Mouse (Mus musculus): ENCODE data around the gene Ccdc190.

Ccdc190 gene

DNA sequence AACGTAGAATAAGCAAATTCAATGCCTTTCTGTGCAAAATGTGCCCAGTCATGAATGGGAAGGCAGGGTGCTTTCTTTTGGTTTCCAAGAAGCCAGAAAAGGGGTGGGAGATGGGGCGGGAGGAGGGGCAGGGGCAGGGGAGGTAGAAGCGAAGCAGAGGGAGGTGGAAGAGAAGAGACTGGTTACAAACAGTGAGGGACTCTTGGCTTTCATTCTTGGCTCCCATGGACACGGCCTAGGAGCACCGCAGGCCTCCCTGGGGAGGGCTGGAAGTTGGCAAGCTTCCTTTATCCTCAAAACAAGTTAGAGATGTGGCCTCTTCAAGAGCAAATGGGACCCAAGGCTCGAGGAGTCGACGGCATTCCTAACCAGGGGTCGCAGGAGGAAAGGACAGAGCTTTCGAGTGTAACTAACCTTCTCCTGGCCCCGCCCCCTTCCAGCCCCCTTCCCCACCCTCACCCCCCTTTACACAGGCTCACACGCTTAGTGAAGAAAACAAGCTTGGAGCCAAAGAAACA is at the start of gene Ccdc190:
Ccdc190 (plus strand) TSS at position 195 of the 518 bp plus-strand sequence.
- peak; percentile 23 for DNase-seq (ENCODE audit: low spot score)

DNA sequence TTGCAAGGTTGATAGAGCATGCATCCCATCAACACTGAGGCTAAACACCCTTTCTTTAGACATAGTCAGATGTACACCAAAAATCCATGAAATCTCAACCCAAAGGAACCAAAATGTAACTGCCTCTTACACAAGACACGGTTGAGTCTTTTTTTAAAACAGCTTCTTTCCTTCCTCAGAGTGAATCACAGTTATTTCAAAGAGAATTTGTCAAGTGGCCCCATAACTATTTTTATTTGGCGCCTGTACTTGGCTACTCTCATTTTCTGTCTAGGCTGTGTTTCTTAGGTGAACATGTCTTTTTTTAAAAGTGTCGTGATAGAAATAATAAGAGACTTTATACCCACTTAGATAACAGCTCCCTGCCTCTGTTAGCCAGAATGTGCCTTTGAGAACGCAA is 49.4 kb upstream of the Ccdc190 start:
- no peak for DNase-seq (ENCODE audit: low spot score)

DNA sequence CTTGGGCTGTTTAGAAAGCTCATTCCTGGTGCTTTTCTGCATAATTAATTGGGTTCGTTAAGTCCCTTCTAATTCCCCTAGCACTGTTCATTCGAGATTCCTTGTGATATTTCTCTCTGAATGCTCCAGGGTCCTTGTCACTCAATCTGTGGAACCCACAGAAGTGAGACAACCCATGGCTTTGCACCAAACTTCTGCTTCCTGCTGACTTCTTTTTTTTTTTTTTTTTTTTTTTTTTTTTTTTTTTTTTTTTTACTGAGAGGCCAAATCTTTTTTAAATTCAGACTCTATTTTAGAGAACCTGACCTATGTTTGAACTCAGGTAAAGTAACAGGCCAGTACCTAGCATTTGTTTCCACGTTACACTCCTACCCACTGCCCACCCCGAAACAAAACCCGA is 48.3 kb upstream of the Ccdc190 start:
- DNase-seq (ENCODE audit: low spot score), result no peak

DNA sequence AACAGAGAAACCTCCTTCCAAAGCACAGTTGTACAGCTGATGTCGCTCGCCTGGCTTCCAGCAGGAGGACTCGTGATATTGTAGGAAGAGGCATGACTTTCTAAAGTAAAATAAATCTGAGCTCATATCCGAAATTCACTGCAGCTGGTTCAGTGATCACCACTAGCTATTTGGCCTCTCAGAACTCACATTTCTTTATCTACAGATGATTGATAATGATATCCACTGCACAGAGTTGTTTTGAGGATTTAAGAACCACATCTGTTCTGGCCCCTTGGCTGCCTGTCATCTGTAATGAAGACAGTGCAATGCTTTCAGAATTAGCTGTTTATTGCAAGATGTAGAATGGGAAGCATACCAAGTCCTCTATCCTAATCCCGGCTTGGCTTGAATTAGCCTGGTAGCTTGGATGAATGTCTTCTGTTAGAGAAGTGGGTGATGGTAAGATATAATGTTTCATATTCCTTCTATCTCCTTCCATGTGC is 45.3 kb upstream of the Ccdc190 start:
- no peak for DNase-seq (ENCODE audit: low spot score)

DNA sequence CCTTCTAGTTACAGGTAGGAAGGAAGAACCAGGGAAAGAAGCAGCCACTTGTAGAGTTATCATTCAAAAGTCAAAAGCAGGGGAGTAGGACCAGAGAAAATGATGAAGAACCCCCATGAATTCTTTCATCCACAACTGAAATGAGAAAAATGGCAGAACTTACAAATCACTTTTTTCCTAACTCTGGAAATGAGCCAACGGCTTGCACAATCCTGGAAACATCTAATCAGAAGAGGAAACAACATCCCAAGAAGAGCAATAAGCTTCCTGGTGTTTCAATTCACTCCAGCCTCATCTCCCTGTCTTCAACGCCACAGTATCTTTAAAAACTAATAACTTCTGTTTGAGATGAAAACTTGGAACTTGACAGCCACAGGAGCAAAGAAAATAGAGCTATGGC is 39.2 kb upstream of the Ccdc190 start:
- no peak for DNase-seq (ENCODE audit: low spot score)

DNA sequence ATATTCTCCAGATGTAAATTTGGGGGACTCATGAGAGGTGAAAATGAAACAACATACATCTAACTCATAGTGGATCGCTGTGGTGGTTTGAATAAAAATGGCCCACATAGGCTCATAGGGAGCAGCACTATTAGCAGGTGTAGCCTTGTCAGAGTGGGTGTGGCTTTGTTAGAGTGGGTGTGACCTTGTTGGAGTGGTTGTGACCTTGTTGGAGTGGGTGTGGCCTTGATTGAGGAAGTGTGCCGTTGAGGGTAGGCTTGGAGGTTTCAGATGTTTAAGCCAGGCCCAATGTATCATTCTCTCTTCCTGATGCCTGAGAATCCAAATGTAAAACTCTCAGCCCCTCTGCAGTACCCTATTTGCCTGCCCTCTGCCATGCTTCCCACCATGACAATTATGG is 34.5 kb upstream of the Ccdc190 start:
- DNase-seq (ENCODE audit: low spot score), result no peak

DNA sequence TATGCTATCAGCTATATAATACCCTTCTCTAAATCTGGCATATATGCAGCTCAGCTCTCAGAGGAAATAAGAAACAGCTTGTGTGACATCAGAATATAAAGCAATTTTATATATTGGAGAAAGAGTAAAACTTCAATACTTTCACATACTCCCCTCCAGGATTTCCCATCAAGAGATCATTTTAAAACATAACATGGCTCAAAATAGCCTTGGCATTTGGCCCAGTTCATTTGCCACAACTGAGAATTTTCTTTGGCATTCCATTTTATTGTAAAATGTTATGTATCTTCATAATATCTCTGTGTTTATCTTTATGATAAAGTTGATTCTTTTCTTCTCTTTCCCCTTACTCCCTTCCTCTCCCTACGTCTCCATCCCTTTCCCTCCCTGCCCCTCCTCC is 32.8 kb upstream of the Ccdc190 start:
- no peak for DNase-seq (ENCODE audit: low spot score)

DNA sequence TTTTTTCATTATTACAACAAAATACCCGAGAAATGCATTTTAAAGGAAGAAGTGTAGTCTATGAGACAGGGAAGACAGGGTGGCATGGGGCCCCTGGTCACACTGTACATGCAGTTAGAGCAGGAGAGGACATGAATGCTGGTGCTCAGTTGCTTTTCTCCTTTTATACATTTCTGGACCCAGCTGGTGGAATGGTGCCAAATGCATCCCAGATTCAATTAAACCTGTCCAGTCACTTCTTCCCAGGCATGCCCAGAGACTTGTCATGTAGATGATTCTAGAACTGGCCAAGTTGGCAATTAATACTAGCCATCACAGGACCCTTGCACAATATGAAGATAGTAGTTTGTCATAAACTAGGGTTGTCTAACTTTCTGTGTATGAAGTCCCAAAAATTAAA is 30.5 kb upstream of the Ccdc190 start:
- no peak for DNase-seq (ENCODE audit: low spot score)

DNA sequence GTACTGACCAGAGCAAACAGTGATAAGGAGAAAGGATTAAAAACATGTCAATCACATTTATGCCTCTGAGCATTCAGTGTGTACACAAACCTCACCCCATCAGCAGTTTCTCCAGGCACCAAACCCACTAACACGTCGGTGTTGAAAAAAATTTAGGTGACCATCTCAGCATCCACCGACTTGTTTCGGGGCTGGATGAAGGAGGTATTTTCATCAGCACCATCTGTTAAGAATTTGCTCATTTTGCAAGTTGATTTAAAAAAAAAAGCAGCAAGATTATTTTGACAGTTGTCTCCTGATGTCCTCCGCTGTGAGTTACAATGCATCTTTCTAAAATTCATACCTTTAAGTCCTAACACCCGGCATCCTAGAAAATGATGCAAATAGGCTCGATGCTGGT is 29.8 kb upstream of the Ccdc190 start:
- no peak for DNase-seq (ENCODE audit: low spot score)

DNA sequence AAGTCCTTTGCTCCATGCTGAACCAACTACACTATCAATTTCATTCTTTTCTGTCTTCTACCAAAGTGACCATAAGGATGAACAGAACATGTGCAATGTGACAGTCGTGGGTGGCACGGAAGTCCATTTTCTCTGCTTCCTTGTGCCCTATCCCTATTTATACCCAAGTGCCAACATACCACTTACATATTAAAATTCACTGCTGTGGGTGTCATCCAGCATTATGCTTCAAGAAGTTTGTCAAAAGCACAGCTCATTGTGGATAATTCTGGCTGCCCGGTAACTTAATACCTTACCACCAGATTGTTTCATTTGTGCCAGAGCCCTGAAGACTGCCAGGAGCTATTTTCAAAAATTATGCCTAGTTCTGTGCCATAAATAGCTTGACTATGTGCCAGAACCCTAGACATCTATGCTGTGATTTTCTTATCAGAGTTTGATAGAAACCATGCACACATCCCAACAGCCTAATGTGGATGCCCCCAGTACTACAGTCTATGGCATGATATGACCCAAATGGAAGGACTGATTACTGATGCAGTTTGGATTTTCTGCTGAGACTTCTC is 27.6 kb upstream of the Ccdc190 start:
- DNase-seq (ENCODE audit: low spot score), result no peak

DNA sequence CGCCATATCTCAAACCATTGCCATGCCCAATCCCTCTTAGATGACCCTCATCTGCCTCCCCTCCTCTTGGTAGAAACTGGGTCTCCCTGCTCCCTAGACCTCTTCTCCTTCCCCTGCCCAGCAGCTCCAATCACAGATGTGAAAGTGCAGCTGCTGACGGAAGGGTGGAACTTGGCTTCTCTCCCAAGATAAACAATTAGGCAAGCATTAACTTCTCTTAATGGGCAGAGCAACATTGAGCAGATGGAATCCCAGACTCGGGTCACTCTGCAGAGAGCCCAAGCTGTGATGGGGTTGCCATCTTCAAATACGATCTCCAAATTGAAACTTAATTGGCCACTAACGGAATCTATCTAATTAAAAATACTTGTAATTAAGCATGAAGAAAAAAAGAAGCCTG is 19.3 kb upstream of the Ccdc190 start:
- no peak for DNase-seq (ENCODE audit: low spot score)

DNA sequence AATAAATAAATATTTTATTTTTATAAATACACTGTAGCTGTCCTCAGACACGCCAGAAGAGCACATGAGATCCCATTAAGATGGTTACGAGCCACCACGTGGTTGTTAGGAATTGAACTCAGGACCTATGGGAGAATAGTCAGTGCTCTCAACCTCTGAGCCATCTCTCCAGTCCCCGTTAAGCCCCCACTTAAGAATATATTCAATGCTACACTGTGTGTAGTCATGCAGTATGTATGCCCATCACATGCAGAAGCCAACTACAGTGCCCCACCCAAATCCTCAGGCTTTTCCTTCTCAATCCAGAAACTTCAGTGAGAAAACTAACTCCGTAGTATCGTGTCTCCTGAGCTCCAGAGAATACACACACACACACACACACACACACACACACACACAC is 18.8 kb upstream of the Ccdc190 start:
- DNase-seq (ENCODE audit: low spot score), result no peak

DNA sequence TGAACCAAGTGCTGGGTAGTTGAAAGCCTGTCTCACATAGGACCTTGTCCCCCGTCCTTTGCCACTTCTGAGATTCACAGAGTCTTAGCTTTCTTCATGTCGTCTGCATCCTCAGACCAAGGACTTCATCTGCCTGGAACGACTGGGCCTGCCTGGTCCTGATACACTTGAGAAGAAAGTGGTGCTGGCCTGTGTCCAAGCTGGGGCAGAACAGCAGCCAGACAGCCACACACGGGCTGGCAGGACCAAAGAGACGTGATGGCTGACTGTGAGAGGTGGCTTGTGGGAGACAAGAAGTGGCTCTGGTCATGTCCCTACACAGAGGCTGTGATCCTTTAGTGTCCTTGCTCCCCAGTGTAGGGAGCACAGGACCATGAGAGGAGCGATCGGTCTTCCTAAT is 17.7 kb upstream of the Ccdc190 start:
- DNase-seq (ENCODE audit: low spot score), result no peak

DNA sequence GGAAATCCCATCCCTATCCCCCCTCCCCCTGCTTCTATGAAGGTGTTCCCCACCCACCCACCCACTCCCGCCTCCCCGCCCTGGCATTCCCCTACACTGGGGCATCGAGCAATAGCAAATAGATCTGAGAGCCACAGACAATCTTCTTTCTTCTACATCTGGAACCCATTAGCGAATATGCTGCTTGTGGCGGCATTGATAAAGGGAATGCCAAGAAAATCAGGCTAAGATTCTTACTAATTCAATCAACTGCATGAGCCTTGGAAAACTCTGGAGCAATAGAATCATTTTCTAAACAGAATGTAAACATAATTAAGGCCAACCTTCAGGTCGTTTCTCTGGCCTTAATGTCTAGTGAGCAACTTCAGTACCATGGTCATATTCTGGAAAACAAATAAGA is 16.9 kb upstream of the Ccdc190 start:
- DNase-seq (ENCODE audit: low spot score), result no peak

DNA sequence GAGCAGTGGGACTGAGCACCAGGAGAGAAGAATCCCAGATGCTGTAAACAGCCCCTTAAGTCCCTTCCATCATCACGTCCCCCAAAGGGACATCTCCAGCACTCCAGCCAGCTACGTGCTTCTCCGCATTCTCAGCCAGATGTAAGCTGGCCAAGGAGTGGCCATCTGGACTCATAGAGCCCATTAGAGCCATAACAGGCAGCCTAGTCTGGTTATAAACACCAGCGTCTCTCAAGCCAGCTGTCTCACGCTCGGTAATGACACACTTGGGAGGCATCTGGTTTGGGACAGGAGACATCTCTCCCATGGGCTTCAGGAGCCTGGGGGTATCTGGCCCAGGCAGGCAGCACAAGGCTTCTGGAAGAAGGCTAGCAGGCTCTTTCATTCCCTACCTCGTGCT is 11.8 kb upstream of the Ccdc190 start:
- DNase-seq (ENCODE audit: low spot score), result peak; percentile 29

DNA sequence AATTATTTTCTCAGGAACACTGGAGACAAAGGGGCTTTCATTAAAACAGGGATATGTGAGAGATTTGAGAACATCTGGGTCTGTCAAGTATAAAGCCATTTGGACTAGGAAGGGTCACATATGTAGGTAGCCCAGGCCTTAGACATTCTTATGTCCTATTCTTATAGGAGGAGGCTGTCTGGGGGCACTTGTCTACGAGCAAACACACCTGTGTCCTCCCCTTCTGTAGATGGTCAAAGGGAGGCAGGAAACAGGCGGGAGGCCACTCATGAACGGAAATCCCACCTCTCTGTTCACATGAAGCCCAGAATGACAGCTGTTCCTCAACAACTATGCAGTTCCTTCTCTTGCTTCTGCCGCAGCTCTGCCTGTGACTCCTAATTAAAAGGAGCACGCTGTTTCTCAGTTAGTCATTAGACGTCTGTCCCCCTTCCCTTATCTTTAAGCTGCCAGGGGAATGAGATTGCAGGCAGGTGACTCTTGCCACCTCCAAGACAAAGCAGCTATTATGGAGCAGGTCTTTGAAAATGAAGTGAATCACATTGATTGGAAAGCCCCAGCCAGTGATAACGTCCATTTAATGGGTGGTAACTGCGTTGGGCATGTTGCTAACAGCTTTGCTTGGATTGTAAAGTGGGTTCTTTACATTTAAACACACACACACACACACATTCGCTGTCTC is 11.2 kb upstream of the Ccdc190 start:
- no peak for DNase-seq (ENCODE audit: low spot score)

DNA sequence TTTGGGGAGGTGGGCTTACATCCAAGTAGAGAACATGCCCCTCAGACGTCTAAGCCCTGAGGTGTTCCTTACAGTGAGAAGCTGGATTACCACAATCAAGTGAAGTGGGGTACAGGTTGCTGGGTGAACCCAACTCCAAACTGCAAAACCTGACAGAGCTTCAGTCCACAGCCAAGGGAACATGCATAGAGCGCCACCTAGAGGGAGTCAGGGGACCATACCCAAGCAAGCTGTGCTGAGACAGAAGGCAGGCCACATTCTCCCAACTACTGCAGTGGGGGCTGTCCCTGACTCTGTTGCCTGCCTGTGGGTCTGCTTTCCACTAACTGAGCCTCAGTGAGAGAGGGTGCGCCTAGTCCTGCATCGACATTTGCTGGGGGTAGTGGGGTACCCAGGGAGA is 10.4 kb upstream of the Ccdc190 start:
- peak; percentile 80 for DNase-seq (ENCODE audit: low spot score)

DNA sequence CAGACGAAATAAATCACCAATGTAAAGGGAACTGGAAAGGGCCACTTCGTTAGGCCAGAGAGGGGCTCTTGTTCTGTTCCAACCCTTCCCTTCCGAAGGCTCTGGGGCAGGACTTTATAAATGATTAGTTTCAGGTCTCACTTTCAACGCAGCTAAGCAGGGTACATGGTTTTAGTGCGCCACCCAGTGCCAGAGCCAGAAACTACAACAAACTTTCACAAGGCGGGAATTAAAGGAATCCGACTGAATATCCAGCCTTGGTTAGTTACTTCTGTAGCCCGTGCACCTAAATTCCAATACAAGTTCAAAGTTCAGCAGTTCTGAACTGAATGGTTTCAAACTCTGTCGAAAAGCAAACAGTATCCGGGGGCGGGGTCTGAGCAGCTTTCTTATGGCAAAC is 9.2 kb upstream of the Ccdc190 start:
- peak; percentile 92 for DNase-seq (ENCODE audit: low spot score)

DNA sequence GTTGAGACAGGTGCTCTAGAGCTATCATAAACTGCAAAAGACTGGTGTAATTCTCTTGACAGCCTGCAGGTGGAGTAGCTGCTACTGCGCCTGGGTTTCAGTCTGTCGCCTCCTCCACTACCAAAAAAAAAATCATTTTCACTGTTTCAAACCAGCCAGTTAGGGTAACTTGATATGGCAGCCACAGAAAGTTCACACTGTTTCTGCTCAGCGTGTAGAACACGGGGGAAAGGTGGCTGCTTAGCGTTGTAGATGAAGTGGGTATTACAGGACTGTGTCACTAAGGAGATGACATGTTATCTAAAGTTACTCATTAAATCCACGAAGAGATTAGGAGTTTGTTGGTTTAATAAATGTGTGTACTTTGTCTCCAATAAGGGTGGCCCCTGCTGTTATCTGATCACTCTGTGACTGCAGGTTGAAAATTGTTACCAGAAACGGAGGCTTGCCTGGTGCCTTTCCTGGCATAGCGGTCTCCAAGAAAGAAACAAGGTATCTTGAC is 6.7 kb upstream of the Ccdc190 start:
- DNase-seq (ENCODE audit: low spot score), result peak; percentile 77

DNA sequence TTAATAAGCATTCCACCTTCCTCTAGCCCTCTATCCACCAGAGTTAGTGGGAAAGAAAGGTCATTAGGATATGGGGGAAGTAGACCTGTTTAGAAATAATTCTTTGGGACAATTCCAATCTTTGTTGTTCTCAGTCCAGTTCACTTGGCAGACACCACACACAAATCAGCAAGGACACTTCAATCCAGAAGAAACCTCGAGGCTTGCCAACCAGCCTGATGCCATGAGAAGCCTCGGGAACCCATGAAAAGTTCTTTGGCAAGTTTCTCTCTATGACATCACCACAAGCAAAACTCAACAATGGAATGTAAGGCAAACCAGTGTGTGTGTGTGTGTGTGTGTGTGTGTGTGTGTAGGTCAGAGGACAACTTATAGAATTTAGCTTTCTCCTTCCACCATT is 3.9 kb upstream of the Ccdc190 start:
- no peak for DNase-seq (ENCODE audit: low spot score)

DNA sequence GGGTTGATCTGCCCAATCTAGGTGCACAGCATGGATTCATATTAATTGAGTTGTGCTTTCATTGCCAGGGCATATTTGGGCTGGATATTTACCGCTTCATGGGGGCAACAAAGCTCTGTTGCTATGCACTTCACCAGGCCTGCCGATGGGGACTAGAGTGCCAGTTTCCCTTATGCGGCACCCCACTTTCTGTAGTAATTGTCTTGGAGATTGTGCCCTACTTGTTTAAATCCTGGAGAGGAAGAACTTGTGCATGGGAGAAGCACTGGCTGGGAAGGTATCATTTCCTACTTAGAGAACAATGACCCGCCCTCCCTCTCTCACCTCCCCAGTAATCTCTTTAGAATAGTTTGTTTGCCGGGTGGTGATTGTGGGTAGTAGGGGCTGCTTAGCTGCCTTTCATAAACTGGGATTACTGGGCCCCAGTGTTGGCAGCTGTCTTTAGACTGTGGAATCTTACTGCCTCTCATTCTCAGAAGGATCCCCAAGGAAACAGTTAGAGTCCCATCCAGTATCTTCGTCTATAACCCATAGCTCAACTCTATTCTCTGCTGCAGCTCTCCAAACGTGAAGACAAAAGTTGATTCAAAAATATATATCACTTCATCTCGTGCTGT is 587 bp upstream of the Ccdc190 start:
- DNase-seq (ENCODE audit: low spot score), result no peak

DNA sequence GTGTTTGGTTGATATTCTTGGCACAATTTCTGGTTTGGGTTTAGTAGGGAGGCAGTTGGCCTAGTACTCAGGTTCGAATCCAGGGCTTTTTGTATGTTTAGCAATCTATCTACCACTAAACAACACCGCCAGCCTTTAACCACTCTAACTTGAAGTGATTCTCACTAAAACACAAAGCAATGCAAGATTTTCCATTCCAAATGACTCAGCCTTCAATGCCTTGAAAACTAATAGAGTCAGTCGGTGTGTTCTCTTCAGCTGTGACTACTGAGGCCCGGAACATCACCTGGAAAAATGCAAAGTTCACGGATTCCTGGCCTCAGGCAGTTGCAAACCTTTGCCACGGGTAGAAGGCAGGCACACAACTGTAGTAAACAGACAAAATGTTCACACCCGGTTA is 3.2 kb downstream of the Ccdc190 start:
- DNase-seq (ENCODE audit: low spot score), result no peak

DNA sequence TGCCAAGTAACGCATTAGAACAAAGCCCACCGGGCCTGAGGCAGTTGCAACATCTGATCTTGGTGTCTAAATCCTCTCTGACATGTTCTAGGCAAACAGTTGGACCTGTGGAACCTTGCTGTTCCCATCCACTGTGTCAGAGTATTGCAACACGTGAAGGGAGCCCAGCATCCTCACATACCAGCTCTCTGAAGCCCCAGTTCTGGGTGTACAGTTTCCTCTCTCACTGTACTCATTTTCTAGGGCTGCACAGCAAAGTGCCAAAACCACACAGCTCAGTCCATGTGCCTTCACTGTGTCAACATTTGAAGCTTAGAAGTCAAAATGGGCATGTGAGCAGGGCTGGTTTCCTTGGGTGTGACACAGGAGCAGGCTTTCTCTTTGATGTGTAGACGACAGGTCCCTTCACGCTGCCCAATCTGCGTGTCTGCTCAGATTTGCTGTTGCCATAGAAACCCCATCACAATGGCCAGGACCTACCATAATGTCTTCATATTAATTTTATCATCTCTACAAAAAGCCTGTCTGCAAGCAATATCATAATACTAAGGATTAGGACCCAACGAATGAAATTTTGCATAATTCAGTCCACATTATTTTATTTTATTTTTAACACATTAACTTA is 3.8 kb downstream of the Ccdc190 start:
- no peak for DNase-seq (ENCODE audit: low spot score)

Measured in retina, embryonic 14.5 days (tissue).